Mouse (Mus musculus): ENCODE results near the gene Cdc73. TPM values are rescaled to one million over a fixed set of nuclear protein-coding genes. Genes with fewer than 3 reads are reported as not detected.

The Cdc73 gene
- polyA plus RNA-seq, 1 experiment from 2014 or later = 26.0 TPM

DNA sequence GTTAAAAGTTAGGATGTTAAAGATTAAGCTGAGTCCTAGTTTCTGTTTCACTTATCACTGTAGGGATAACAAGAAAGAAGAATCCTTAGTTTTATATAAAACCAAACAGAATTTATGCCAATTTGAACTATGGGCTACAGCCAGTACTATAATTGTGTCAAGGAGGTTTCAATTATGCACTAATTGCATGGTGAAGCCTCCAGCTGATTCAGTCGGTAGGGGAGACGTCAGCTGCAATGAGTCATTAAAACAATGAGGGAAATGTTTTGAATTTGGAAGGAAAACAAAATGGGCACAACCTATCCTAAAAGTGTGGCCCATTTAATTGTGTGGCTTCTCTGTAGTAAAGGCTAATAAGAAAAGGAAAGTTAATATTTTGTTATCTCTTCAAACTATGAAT, 82.9 kb downstream of the Cdc73 start:
- peaks cover 14% of the 10 kb centered on the region for H3K36me3 ChIP-seq
- no peak overlapping the region for H3K4me3 ChIP-seq
- 25% methylated on average over 2 of the region's 2 CpGs for WGBS
- H3K9me3 ChIP-seq = no peaks in the 10 kb centered on the region
- no peaks in the 10 kb centered on the region for H3K4me1 ChIP-seq
- ATAC-seq (ENCODE audit: insufficient number of reproducible peaks, low FRiP score, low TSS enrichment, low read depth) = no peak
- H3K4me2 ChIP-seq = no peak overlapping the region
- H3K9ac ChIP-seq = no peak overlapping the region
- H3K27me3 ChIP-seq = no peaks in the 10 kb centered on the region
- no peak overlapping the region for H3K27ac ChIP-seq

DNA sequence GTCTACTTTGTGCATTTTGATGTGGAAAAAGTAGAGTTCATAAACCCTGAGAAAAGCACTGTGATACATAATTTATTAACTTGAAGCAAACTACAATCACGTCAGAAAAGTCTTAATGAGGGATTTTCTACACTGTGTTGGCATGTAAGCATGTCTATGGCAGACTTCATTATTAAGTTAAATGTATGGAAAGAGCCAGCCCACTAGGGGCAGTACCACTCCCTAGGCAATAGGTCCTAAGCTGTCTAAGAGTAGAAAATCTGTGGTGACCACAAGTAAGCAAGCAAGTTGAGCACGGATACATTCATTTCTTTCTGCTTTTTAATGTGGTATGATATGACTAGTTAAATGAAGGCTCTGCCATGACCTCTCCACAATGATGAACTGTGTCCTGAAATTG, 89.8 kb downstream of the Cdc73 start:
- no peak overlapping the region for H3K4me2 ChIP-seq
- no peak overlapping the region for H3K9ac ChIP-seq
- peaks cover 18% of the 10 kb centered on the region for H3K36me3 ChIP-seq
- H3K27me3 ChIP-seq = no peaks in the 10 kb centered on the region
- H3K4me3 ChIP-seq = no peak overlapping the region
- H3K27ac ChIP-seq = no peak overlapping the region
- no peaks in the 10 kb centered on the region for H3K9me3 ChIP-seq
- no peaks in the 10 kb centered on the region for H3K4me1 ChIP-seq
- 80% methylated on average over 2 of the region's 2 CpGs for WGBS
- no peak for ATAC-seq (ENCODE audit: insufficient number of reproducible peaks, low FRiP score, low TSS enrichment, low read depth)

DNA sequence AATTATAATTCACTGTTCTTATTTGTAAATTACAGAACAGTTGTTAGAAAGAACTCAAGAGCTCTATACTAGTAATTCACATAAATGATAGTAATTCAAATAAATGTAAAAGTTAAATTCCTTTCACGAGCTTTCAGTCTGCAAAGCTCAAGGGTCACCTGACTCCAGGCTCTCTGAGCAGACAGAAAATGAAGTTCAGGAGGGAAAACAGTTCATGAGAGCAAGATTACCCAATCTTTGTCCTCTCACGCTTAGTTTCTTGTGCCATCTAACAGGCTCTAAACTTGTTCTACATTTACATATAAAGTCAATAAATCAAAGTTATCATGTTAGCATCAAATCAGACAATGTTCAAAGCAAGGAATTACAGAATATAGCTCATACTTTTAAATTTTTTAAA, 93.8 kb downstream of the Cdc73 start:
- Histone ChIP-seq H3K27me3 (no peaks in the 10 kb centered on the region), H3K27ac (no peak overlapping the region), H3K4me2 (no peak overlapping the region), H3K9me3 (no peaks in the 10 kb centered on the region), H3K4me3 (no peak overlapping the region), H3K9ac (no peak overlapping the region), H3K4me1 (no peaks in the 10 kb centered on the region), H3K36me3 (peaks cover 8% of the 10 kb centered on the region)
- ATAC-seq (ENCODE audit: insufficient number of reproducible peaks, low FRiP score, low TSS enrichment, low read depth) = no peak
- WGBS = 73% methylated on average over 2 of the region's 2 CpGs

DNA sequence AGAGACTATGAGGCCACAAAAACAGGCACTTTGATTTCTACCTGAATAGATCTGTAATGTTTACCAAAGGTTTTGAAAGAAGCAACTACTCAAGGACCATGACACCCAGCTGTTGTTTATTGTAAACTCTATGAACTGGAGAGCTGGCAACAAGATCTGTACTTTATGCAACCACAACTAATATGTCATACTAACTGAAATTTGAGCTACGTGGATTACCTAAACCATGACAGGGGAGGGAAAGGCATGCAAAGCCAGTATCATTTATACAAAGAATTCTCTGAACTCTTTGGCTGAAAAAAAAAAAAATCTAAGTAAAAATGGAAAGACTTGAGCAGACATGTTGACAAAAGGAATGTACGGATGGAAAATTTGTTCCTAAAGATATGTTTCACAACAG, 105.8 kb downstream of the Cdc73 start:
- Histone ChIP-seq H3K4me3 (no peak overlapping the region), H3K36me3 (no peaks in the 10 kb centered on the region), H3K27me3 (no peaks in the 10 kb centered on the region), H3K27ac (no peak overlapping the region), H3K9me3 (no peaks in the 10 kb centered on the region), H3K4me1 (no peaks in the 10 kb centered on the region), H3K4me2 (no peak overlapping the region), H3K9ac (no peak overlapping the region)
- WGBS = 66% methylated on average over 2 of the region's 2 CpGs
- ATAC-seq (ENCODE audit: insufficient number of reproducible peaks, low FRiP score, low TSS enrichment, low read depth) = no peak

DNA sequence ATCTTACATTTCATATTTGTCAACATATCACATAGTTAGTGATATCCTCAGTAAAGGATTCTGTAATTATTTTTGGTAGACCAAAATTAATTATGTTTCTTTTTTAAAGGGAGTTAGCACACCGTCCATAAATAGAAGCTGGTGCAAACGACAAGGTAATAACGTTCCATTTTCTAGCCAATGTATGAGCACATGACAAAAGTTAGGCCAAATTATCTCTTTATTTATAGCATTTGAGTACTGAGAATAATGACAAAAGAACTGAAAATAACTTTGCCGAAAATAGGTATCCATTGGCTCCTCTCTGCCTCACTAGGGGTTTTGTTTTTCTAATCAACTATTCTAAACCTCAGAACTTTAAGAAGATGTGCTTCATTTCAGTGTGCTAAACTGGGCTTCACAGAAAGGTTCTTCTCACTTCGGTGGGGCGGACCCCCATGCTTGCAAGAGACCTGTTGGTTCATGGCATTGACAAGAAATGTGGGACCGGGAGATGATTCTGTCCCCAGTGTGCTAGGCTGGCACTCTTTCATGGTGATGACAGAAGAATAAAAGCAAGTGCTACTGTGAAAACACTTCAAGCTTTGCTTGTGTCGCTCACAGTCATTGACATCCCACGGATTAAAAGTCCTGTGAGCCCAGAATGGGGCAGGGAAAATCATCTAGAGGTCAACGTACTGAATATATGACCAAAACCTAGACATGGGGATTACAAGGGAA, 125.7 kb downstream of the Cdc73 start:
- no peak overlapping the region for H3K4me2 ChIP-seq
- no peaks in the 10 kb centered on the region for H3K27me3 ChIP-seq
- H3K4me3 ChIP-seq = no peak overlapping the region
- WGBS = 86% methylated on average over 10 of the region's 10 CpGs
- no peak for ATAC-seq (ENCODE audit: insufficient number of reproducible peaks, low FRiP score, low TSS enrichment, low read depth)
- H3K36me3 ChIP-seq = no peaks in the 10 kb centered on the region
- H3K9ac ChIP-seq = no peak overlapping the region
- no peaks in the 10 kb centered on the region for H3K4me1 ChIP-seq
- H3K9me3 ChIP-seq = no peaks in the 10 kb centered on the region
- H3K27ac ChIP-seq = no peak overlapping the region

DNA sequence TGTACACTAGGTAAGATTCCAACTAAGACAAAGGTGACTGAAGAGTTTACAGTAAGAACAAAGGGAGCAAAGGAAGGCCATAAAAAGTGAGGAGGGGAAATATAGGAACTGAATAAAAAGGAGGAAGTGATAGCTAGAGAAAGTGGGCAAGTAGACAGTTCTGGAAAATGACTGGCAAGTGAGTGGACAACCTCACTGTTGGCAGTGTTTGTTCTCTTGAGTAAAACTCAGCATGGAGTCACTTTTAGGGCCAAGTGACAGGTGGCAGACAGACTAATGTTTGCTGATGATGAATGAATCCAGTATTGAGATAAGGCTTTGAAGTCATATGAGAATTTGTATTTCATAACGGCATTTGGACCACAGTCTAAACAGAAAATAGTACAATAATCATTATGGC, 144.5 kb downstream of the Cdc73 start:
- Histone ChIP-seq H3K27ac (no peak overlapping the region), H3K4me3 (no peak overlapping the region), H3K36me3 (no peaks in the 10 kb centered on the region), H3K4me2 (no peak overlapping the region), H3K9me3 (no peaks in the 10 kb centered on the region), H3K9ac (no peak overlapping the region), H3K27me3 (no peaks in the 10 kb centered on the region), H3K4me1 (no peaks in the 10 kb centered on the region)
- WGBS = 73% methylated on average over 1 of the region's 1 CpGs
- ATAC-seq (ENCODE audit: insufficient number of reproducible peaks, low FRiP score, low TSS enrichment, low read depth) = no peak

DNA sequence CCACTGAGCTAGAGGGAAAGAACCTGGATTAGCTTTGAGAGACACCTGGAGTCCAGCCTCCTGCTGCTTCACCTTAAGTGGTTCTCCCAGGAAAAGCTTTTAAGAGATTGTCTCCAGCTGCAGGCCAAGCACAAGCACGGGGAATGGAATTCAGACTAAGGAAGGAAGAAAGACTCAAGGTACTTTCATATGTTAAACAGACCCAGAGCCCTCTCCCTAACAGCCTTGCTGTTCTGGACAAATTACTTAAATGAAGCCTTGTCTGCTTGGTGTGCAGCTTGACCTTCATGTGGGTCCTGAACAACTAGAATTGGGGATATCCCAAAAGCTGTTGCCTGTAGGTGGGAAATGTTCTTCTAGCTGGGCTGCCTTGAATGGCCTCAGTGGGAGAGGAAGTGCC, 147.2 kb downstream of the Cdc73 start:
- H3K27me3 ChIP-seq = no peaks in the 10 kb centered on the region
- H3K27ac ChIP-seq = no peak overlapping the region
- H3K36me3 ChIP-seq = no peaks in the 10 kb centered on the region
- H3K4me1 ChIP-seq = no peaks in the 10 kb centered on the region
- no peak overlapping the region for H3K4me3 ChIP-seq
- H3K4me2 ChIP-seq = no peak overlapping the region
- no peaks in the 10 kb centered on the region for H3K9me3 ChIP-seq
- 0% methylated on average over 1 of the region's 1 CpGs for WGBS
- ATAC-seq (ENCODE audit: insufficient number of reproducible peaks, low FRiP score, low TSS enrichment, low read depth) = no peak
- H3K9ac ChIP-seq = no peak overlapping the region

DNA sequence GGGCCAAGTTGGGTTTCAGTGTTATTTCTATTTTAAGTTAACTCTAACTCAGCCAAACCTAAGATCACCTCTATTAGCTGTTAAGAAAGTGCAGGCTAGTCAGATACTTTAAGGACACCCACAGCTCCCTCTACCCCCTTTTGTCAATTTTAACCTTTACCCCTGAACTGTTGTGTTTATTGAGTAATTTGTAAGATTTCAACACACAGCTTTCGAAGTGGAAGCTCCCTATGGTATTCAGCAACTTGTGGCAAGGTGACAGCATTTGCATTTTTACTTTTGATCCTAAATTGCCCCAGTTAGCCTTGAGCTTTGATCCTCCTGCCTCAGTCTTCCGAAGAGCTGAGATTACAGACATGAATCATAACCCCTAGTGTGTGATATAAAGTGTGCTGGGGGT, 148.1 kb downstream of the Cdc73 start:
- no peak overlapping the region for H3K9ac ChIP-seq
- no peaks in the 10 kb centered on the region for H3K27me3 ChIP-seq
- no peak overlapping the region for H3K4me2 ChIP-seq
- H3K4me3 ChIP-seq = no peak overlapping the region
- WGBS = 32% methylated on average over 2 of the region's 2 CpGs
- no peak overlapping the region for H3K27ac ChIP-seq
- ATAC-seq (ENCODE audit: insufficient number of reproducible peaks, low FRiP score, low TSS enrichment, low read depth) = no peak
- H3K9me3 ChIP-seq = no peaks in the 10 kb centered on the region
- H3K4me1 ChIP-seq = no peaks in the 10 kb centered on the region
- H3K36me3 ChIP-seq = no peaks in the 10 kb centered on the region

Other genes with a start within 250 kb of the Cdc73 start
- gene B3galt2, start 62.2 kb downstream of the Cdc73 start, polyA plus RNA-seq (2015; fragmentation: Nextera tagmentation; extraction: Ambion mirVana) = 0.77 and 1.1 TPM in 2 replicates
- 92.9 and 93.7 TPM in 2 replicates for gene Glrx2, start 13.4 kb upstream of the Cdc73 start, polyA plus RNA-seq (2015; fragmentation: Nextera tagmentation; extraction: Ambion mirVana)
- 17.1 and 18.0 TPM in 2 replicates for gene Trove2, start 74.2 kb upstream of the Cdc73 start, polyA plus RNA-seq (2015; fragmentation: Nextera tagmentation; extraction: Ambion mirVana)
- 78.6 and 85.0 TPM in 2 replicates for gene Uchl5, start 74.4 kb upstream of the Cdc73 start, polyA plus RNA-seq (2015; fragmentation: Nextera tagmentation; extraction: Ambion mirVana)